Mouse (Mus musculus) right cerebral cortex, postnatal 10 days (tissue): ENCODE data around the gene Cped1.
"Not testable (repeated sequence)": the region's sequence is repeated elsewhere in the genome, so short reads cannot be mapped to it uniquely, and the experiment has no call there.

Experiments
- DNase-seq, 2 experiments: peaks; one replicate each; pipeline ENCODE4 v3.0.0; 2021; ENCODE audit warnings: low spot score in 2 of 2

Cped1 gene

DNA sequence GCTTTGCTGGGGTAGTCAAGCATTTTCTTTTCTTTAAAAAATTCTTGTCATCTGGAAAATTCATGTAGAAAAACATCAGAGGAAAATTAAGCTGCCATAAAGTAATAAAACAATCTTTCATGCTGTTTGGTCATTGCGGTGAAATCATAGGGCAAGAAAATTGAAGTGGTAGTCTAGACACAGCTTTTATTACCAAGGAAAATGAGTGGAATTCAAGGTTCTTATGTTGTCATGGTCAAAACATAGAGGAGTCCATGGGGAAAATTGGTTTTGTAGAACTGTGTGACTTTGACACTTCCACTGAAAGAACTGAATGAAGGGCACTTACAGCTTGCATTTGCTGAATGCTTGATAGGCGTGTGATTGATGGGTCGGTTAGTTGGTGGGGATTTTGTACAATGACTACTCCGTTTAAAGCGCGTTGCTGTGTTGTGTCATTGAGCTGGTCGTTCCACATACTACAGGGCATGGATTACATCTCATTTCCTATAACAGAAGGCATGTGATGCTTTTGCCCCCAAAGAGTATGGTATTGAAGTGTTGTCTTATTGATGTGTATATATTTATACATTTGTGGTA is 93.1 kb downstream of the Cped1 start:
- no peak for DNase-seq

DNA sequence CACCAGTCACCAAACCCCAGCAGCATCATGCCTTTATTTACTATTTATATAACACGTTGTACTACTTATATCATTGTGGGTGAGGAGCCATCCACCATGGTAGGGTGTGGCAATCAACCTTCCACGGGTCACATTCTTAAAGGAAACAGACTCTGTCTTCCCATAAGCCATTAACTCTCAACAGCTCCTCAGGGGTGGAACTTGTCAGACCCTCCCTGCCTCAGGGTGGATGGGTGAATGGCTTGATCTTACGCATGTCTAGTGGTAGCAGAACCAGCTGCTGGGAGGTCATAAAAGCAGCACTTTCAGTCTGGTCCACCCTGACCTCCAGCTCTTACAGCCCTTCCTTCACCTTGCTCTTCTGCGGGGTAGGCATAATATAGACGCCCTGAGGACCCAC is 100.3 kb downstream of the Cped1 start:
- no peak for DNase-seq

DNA sequence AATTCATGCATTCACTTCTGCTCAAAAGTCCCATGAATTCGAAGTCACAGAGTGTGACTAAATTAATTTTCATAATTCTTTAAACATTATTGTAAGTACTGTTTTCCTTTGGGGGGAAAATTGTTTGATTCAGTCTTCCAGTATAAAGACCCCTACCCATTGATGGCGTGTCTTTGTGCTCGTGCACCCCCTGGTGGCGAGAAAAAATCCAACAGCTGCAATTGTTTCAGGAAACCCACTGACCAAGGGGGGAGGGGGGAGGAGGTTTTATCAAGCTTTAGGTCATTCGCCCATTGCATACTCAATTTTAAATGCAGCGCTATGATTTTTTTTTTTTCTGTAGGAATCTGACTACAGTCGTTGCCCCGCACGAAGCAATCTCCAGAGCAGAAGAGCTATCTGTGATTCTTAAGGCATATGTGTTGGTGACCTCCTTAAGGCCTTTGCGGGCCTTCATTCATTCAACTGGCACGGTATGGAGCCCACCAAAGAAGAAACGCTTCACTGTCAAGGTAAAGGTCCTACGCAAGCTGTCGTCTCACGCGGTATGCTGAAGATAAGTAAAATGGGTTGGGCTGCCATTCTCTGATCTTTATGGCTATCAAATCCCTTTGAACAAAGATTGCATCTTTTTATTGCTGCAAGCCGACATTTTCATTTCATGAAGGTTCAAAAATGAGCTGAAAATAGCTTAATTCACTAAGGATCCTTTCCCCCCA is 102.8 kb downstream of the Cped1 start:
- peak in 1 of 2 experiments; percentile 57 for DNase-seq

DNA sequence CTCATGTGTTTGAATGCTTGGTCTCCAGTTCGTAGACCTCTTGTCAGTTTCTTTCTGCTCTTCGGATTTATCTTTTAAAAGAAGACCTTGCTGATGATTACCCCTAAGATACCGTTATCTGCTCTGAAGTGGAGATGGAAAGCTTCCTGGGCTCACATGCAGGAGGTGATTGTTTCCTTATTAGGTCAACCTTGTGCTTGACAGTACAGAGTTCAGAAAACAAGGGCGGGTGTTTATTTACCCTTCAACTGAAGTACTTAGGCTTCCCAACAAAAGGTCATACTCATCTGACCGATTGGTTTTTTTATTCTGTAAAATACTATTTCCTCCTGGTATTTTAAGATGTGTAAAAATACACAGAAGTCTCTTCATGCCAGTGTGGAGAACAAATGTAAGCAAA is 106.1 kb downstream of the Cped1 start:
- DNase-seq = no peak

DNA sequence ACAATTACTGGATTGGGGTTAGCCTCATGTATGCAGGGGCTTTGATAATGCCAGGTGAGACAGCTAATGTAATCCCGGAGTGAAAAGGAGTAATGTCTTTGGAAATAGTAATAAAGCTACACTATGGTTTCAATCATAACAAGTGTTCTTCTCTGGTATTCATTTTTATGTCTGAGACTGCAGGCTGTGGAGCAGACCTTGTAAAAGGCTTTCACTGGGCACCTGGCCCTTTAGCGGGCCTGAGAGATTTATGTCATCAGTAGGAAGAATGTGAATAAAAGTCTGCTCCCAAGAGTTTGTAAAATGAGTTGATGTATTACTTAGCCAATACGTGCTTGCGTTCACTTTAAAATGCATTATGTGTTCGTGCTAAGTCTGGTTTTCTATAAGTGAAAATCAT is 108.1 kb downstream of the Cped1 start:
- DNase-seq = no peak

DNA sequence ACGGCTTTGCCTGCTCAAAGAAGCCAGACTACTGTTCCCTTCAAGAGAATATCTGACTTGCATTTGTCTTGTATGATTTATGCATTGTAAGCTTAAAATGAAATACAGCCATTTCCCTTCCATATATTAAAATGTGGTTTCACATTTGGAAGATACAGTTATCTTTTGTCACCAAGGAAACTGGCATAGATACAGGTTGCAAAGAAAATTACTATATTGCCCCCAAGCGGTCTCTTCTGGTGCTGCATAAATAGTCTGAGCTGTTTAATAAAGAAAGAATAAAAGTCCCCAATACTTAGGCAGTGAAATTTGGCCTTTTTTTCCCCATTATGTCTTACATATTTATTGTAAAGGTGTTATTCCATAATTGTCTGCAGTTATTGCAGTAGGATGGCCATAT is 112.0 kb downstream of the Cped1 start:
- peak; percentile 63 to 73 for DNase-seq

DNA sequence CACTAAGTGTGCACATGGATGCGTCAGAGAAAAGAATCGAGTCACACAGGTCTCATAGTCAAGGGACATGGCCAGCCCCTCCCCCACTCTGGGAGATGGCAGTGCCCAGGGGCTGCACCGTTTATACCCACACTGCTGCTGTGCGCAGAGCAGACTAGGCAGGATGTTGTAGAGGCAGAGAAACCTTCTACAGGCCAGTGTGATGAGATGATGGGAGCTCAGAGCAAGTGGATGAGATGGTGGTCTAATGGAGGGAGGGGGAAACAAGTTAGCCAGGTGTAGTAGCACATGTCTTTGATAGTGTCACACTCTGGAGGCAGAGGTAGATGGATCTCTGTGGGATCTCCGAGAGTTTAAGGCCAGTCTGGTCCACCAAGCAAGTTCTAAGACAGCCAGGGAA is 114.1 kb downstream of the Cped1 start:
- DNase-seq = no peak

DNA sequence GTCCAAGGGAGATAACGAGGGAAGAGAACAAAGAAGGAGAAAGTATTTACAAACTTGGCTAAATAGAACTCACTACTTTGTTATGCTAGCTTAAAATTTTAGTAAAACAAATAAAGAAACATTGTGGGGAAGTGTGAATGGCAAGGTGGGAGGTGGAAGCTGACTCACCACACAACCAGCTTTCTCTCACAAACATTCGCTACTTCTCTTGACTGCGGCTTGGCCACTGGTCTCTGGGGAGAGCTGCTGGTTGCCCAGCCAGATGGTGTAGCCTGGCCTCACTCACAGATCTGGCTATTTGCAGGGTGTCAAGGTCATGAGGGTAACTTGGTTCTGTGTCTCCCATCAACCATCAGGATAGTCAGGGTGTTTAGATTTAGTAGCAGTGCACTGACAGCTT is 116.2 kb downstream of the Cped1 start:
- no peak for DNase-seq

DNA sequence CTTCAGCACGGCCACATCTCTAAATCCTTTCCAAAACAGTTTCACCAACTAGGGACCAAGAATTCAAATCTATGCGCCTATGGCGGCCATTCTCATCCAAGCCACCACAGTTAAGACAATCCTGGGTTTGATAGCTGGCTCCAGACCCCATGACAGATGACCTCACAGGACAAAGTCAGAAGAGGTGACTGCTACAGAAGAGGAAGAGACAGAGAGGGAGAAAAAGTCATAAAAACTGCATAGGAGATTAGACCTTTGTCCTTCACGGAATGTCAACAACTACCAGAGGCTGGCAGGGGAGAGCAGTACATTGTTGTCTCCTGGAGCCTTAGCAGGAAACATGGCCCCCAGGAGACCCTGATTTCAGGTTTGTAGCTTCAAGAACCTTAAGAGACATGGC is 117.0 kb downstream of the Cped1 start:
- DNase-seq = no peak

DNA sequence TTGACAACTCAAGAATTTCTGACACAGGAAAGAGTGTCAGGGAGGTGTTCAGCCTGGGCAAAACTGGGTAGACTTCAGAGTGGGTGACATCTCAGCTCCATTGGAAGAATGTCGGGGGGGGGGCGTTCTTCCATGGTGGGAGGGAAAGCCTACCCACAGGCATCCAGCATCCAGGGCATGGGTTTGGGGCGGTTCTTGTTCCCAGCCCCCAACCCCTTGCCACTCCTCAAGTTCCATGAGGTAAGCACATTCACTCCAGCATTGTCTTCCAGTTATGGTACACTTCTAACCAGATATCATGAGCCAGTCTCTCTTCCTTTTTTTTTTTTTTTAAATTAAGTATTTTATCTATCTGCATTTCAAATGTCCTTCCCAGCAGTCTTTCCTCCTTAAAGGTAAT is 118.0 kb downstream of the Cped1 start:
- DNase-seq = no peak

DNA sequence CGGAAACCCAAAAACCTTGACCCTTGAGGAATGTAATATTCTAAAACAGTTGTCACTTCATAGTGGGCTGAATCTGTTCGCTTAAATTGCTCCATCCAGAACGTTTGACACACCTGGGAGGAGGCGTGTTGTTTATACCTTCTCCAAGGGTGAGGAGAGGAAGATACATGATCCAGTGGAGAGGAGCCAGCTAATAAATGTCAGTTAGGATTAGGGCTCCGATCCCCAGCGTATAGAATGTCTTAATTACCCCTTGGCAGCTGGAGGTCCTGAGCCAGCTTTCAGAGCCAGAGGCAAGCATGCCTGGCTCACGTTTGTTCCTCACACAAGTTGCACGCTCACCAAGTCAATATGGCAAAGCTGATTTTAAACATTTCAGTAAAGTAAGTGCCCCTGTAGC is 118.5 kb downstream of the Cped1 start:
- DNase-seq = no peak

DNA sequence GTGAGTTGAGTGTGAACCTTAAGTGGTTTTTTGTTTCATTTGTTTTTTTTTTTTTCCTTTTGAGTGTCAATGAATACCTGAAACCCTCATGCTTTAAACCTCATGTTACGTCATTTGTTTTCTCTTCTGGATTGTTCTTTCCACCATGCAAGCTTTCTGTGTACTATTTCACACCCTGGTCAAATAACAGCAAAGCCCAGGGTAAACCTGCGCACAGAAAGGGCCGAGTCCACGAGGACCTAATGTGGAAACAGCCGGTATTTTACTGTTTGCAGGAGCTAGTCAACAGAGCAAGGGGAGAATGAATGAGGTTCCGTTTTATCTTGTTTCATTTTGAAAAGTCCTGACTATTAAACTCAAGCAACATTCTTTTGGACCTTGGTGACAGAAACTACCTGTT is 128.4 kb downstream of the Cped1 start:
- no peak for DNase-seq

DNA sequence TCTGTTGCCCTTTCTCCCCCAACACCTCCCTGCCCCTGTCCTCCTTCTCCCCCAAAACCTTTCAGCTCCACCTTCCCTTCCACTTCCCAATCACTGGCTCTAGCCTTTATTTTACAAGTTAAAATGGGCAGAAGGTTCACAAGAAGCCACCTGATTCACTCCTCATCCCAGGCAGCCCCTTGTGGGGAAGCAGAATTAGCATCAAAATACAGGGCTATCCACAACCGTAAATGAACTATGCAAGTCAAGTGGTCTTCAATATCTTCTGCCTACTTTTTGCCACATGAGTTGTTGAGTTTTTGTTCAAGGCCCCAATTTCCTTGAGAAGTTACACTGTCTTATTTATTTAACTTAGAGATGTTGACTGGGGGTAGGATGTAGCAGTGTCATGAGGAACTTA is 131.0 kb downstream of the Cped1 start:
- DNase-seq = no peak

DNA sequence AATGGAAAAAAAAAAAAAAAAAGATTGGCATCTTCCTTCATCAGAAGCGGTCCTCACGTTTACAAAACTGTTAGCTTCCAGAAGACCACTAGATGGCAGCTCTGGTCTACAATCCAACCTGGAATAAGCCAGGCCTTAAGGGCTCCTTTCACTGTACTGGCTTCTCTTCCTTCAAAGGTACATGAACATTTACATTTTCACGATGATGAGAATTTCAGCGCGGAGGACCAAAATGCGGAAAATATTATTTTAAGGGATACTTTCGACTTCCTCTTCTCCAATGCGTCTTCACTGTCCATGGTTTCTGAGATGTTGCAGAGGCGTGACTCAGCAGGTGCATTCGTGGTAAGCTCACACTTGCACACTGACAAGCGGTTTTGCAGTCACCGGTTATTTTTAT is 136.4 kb downstream of the Cped1 start:
- peak; percentile 70 to 74 for DNase-seq

DNA sequence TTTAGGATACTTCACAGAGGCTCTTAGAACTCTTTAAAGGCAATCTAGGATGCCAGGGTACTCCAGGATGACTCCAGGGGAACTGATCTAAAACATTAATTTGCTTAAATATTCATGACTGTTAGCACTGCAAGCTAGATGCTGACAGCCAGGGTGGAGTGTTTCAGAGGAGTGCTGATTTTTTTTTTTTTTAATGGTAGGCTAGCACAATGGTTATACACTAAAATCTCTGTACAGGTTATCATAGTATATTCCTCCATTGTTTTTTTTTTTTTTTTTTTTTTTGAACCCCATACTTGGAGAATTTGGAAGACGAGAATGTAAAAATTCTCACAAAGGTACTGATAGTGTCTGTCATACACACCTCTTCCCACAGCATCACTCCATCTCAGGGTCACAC is 137.0 kb downstream of the Cped1 start:
- no peak for DNase-seq

DNA sequence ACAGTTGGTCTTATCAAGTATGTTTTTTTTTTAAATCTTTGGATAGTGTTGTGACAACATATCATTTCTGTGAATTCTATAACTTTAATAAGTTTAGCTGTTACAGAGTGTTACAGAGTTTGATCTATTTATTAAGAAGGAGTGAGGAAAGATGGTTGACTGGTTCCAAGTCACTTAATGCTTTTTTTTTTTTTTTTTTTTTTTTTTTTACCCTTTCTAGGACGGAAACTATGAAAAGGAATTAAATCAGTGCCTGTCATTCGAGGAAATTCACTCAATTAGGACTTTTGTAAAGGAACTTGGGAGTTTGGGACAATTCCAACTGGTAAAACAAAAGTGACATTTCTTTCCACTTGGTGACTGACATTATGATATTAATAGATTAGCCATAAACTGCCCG is 137.6 kb downstream of the Cped1 start:
- DNase-seq = no peak

DNA sequence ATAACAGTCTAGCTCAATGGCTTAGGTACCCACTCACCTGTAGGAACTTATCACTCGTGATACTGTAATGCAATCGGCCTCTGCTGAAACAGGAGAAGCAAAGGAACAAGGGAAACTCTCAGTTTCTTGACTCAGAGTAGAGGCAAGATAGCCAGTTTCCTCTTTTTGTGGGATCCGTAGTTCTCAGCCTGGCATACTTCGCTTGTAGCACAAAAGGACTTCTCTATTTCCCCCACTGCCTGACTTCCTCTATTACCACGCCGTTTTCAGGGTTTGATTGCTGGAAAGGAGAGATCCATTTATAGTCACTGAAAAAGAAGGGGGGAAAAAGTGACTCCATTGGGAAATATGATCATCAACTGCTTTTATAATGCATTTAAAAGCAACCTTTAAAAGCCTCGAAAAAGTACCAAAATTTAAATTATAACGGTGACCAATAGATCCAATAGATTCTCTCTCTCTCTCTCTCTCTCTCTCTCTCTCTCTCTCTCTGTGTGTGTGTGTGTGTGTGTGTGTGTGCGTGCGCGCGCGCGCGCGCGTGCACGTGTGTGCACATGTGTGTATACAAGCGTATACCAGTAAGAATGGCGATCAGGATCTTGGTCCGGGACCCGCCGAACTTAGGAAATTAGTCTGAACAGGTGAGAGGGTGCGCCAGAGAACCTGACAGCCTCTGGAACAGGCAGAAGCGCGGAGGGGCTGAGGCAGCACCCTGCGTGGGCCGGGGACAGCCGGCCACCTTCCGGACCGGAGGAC is 139.0 kb downstream of the Cped1 start:
- not testable (repeated sequence) for DNase-seq

DNA sequence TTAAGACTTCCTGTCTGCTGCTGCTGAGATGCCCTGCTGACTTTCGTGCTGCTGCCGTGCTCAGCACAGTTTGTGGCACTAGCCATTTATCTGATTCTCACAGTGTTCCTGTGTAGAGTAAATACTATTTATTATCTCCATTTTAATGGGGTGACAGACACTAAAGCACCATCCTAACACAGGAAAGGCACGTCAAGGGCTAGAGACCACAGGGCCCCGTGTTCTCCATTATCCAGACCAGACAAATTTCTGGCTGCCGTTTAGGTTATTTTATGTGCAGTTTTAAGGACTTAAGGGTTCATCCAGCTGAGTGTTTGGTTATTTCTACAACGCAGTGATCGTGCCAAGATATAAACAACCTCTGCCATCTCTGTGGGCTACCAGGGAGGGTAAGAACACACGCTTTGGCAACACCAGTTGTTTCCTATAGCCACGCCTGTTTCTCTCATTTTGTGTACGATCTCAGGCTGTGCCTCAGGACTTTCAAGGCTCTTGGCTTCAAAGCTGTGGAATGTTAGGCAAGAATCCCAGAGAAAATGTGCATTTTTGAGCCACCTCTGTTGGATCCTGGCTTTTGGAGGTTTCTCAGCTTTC is 149.4 kb downstream of the Cped1 start:
- no peak for DNase-seq

DNA sequence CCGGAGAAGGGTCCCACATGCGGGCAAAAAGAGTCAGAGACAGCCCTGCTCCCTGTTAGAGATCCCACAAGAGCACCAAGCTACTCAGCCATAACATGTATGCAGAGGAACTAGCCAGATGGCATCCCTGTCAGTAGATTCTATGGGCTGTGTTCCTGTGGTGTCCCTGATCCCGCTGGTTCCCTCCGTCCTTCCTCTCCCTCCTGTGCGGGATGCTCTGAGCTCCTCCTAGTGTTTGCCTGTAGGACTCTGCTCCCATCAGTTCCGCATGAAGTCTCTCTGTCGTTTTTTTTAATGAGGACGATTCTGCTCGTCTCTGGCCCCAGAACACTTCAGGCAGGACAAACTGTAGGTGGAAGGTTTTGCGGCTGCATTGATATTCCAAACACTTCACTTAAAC is 151.1 kb downstream of the Cped1 start:
- no peak for DNase-seq

DNA sequence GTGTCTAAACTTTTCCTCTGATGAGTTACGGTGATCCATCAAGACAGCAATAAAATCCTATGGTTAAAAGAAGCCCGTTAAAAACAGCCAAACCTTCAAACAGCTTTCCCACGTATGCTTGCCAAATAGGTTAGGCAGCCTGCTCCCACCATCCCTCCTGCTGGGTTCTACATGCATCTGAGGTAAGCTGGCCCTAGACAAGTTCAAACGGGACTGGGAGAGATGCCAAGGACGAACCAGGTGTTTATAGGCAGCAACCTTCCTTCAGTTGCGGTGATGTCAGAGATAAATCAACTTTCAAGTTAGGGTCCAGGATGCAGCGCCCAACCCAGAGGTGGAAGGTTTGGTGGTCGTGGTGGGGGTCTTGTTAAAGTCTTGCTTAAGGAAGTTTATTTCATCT is 155.1 kb downstream of the Cped1 start:
- no peak for DNase-seq

DNA sequence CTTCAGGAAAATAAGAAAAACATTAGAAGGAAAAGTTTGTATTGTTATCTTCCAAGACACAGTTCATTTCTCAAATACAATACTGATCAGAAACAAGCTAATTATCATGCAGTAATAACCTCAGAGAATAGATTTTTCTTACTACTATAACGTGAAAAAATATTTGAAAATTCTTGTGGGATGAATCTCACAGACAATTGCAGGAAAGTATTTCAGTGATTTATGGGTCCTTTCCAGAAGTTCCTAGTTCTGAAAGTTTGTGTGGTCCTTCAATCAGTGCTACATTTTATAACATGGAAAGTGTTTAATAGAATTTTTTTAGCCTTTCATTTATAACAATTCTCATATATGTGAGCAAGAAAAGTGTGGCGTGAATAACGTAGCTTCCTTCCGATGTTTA is 161.5 kb downstream of the Cped1 start:
- no peak for DNase-seq

DNA sequence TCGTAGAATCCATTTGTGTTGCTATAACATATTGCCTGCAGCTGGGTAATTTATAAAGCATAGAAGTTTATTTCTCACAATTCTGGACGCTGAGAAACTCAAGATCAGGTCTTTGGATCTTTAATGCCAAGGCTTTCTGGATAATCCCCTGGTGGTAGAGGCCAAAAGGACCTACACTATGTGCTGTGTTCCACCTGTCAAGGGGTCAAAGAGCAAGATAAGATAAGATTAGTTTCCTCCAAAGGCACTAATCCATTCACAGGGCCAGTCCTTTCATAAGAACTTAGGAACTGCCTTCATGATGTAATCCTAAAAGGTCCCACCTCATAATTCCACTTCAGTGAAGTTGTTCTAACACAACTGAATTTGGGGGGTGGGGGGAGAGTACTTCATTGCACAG is 162.8 kb downstream of the Cped1 start:
- DNase-seq = no peak

DNA sequence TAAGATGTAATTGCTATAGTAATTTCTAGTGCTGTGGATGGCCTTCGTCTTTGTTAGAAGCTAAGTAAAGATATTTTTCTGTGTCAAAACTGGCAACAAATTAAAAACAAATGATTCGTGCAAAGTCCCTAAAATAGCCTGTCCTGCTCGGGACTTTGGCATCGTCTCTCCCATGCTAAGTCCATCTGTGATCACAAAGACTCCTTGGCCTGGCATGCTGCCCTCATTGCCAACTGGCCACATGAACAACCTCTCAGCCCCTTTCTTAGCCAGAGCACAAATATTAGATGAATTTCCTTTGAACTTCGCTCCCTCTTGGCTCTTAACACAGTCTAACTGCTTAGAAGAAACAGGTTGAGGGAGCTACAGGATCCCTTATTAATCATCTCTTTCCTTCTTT is 171.7 kb downstream of the Cped1 start:
- peak in 1 of 2 experiments; percentile 33 for DNase-seq
